Mouse (Mus musculus) liver, embryonic 14.5 days (tissue): Measurements from ENCODE around the gene Echdc2. TPM values are rescaled to one million over a fixed set of nuclear protein-coding genes. Genes with fewer than 3 reads are reported as not detected.
A peak's percentile ranks its signal among the peaks of the same experiment; 100 is the strongest.

Source experiments
- ATAC-seq: fragments of 200-750 bp; cut with Nextera tagmentation; 2 replicates; pipeline ENCODE4 v1.8.0; 2017; ENCODE audit warnings: moderate number of reproducible peaks, mild to moderate bottlenecking, moderate library complexity; ENCODE audit not compliant: insufficient read depth
- DNase-seq, 3 experiments: peaks; one replicate each; pipeline ENCODE4 v3.0.0-alpha.2; 2012 to 2013; ENCODE audit warnings: low read depth in 3 of 3, low spot score in 3 of 3
- H3K27ac ChIP-seq: fragments of 300-500 bp; sonication (generic); 2 replicates; pipeline ENCODE4 v1.5.1; 2014; ENCODE audit warnings: moderate library complexity, mild to moderate bottlenecking, control low read depth, inconsistent platforms
- H3K27me3 ChIP-seq: fragments of 300-500 bp; sonication (generic); 2 replicates; pipeline ENCODE4 v1.6.1; 2014; ENCODE audit warnings: mild to moderate bottlenecking, low read length, moderate library complexity; ENCODE audit not compliant: control insufficient read depth, insufficient read depth
- H3K36me3 ChIP-seq: fragments of 300-500 bp; sonication (generic); replicated peaks from 2 replicates; pipeline ENCODE4 v1.6.1; 2014; ENCODE audit warnings: low read depth; ENCODE audit not compliant: control insufficient read depth, insufficient read depth
- H3K4me1 ChIP-seq, 2 experiments: fragments of 200-500 bp in 1 of 2; fragments of 300-500 bp in 1 of 2; sonication (generic) in 1 of 2; replicated peaks; 2 replicates each; pipeline ENCODE4 v1.6.1; 2012 to 2014; ENCODE audit warnings: antibody characterized with exemption in 1 of 2, inconsistent platforms in 1 of 2, low read length in 1 of 2; ENCODE audit not compliant: control insufficient read depth in 2 of 2, insufficient read depth in 2 of 2
- H3K4me2 ChIP-seq: fragments of 300-500 bp; sonication (generic); 2 replicates; pipeline ENCODE4 v1.6.1; 2014; ENCODE audit warnings: low read depth, mild to moderate bottlenecking, control low read depth, moderate library complexity
- H3K4me3 ChIP-seq, 2 experiments: fragments of 200-500 bp in 1 of 2; fragments of 300-500 bp in 1 of 2; sonication (generic) in 1 of 2; 2 replicates each; pipeline ENCODE4 v1.5.1; 2012 to 2014; ENCODE audit warnings: low read depth in 2 of 2, low read length in 2 of 2, mild to moderate bottlenecking in 2 of 2, control low read depth in 1 of 2, inconsistent platforms in 1 of 2, moderate library complexity in 1 of 2; ENCODE audit not compliant: insufficient read depth in 1 of 2
- H3K9ac ChIP-seq: fragments of 300-500 bp; sonication (generic); replicated peaks from 2 replicates; pipeline ENCODE4 v1.6.1; 2014; ENCODE audit warnings: mild to moderate bottlenecking, control low read depth, moderate library complexity
- H3K9me3 ChIP-seq: fragments of 300-500 bp; sonication (generic); 2 replicates; pipeline ENCODE4 v1.6.1; 2016; ENCODE audit warnings: low read length, mixed read lengths; ENCODE audit not compliant: control insufficient read depth
- CTCF ChIP-seq: IDR thresholded peaks from 2 replicates; pipeline ENCODE4 v1.5.1; 2016; ENCODE audit warnings: antibody characterized with exemption, low read depth, control low read depth
- EP300 ChIP-seq: IDR thresholded peaks from 2 replicates; pipeline ENCODE4 v1.6.1; 2016; ENCODE audit warnings: antibody characterized with exemption, low read depth
- WGBS: fragments of 180-500 bp; shearing (Covaris S2); extraction: QIAGEN DNeasy Blood & Tissue Kit; methylation state at CpG from one replicate; pipeline ENCODE4 v1.1.7; 2014; ENCODE audit not compliant: insufficient replicate concordance; 5-methylcytosine and 5-hydroxymethylcytosine counted together
- polyA plus RNA-seq, 2 experiments: library from polyadenylated mRNA; depleted of rRNA in 1 of 2; stranded (reverse) in 1 of 2; unstranded in 1 of 2; fragments of >200 nt; fragmentation: Nextera tagmentation in 1 of 2; extraction: Ambion mirVana in 1 of 2; gene quantifications; 2 replicates each; pipeline versions ENCODE4 v1.2.1 to v1.2.3; 2012 to 2014

Echdc2 gene
- polyA plus RNA-seq (2012; rRNA removed) (10.1 and 11.1 TPM in 2 replicates), polyA plus RNA-seq (2014; fragmentation: Nextera tagmentation; extraction: Ambion mirVana) (12.7 and 13.5 TPM in 2 replicates)

- no peak for ATAC-seq
- DNase-seq = no peak
- no peaks in the 10 kb centered on the region for H3K4me1 ChIP-seq
- no peaks in the 10 kb centered on the region for H3K9me3 ChIP-seq
- peak within 1 kb of the TSS; percentile 38 for H3K9ac ChIP-seq
- H3K4me2 ChIP-seq = peak within 1 kb of the TSS; percentile 68
- WGBS = 2% methylated on average over 43 of the region's 43 CpGs
- peak within 1 kb of the TSS; percentile 48 to 55 for H3K4me3 ChIP-seq
- TF ChIP-seq CTCF (peak; percentile 41; the same call in 1 of the 2 replicates), EP300 (no peak)
- H3K27ac ChIP-seq = no peak within 1 kb of the TSS
- peaks cover 8% of the 10 kb centered on the region for H3K27me3 ChIP-seq
- no peaks in the 10 kb centered on the region for H3K36me3 ChIP-seq
Measured at GRCm38 (mm10) chr4:108165152-108165895, at the start of gene Echdc2. Echdc2 (plus strand) TSS chr4:108165437.

GRCm38 (mm10) chr4:108116466-108116865, 48.8 kb upstream of the Echdc2 start:
- no peak overlapping the region for H3K9ac ChIP-seq
- H3K9me3 ChIP-seq = no peaks in the 10 kb centered on the region
- H3K36me3 ChIP-seq = no peaks in the 10 kb centered on the region
- no peaks in the 10 kb centered on the region for H3K27me3 ChIP-seq
- H3K27ac ChIP-seq = no peak overlapping the region
- WGBS = 62% methylated on average over 2 of the region's 2 CpGs
- DNase-seq (no peak), ATAC-seq (no peak)
- H3K4me1 ChIP-seq = peaks cover 0 to 3% of the 10 kb centered on the region in 2 experiments; a peak in 2 of 4 replicates
- no peak overlapping the region for H3K4me3 ChIP-seq
- H3K4me2 ChIP-seq = no peak overlapping the region
- TF ChIP-seq CTCF (no peak), EP300 (no peak)

- H3K27ac ChIP-seq = no peak overlapping the region
- TF ChIP-seq CTCF = no peak
- TF ChIP-seq EP300 = no peak
- DNase-seq = no peak
- 73% methylated on average over 8 of the region's 8 CpGs for WGBS
- peak overlapping the region; percentile 13; the same call in 1 of the 2 replicates for H3K4me2 ChIP-seq
- H3K9ac ChIP-seq = no peak overlapping the region
- H3K9me3 ChIP-seq = no peaks in the 10 kb centered on the region
- peaks cover 0 to 3% of the 10 kb centered on the region in 2 experiments; a peak in 2 of 4 replicates for H3K4me1 ChIP-seq
- no peak for ATAC-seq
- H3K27me3 ChIP-seq = no peaks in the 10 kb centered on the region
- peak overlapping the region in 1 of 2 experiments; percentile 66; a peak in 1 of 4 replicates for H3K4me3 ChIP-seq
- H3K36me3 ChIP-seq = no peaks in the 10 kb centered on the region
Measured at GRCm38 (mm10) chr4:108117488-108117887, 47.7 kb upstream of the Echdc2 start.

GRCm38 (mm10) chr4:108117924-108118876, 47.0 kb upstream of the Echdc2 start:
- H3K9me3 ChIP-seq = no peaks in the 10 kb centered on the region
- peak; percentile 88 for ATAC-seq
- 6% methylated on average over 43 of the region's 45 CpGs for WGBS
- no peaks in the 10 kb centered on the region for H3K27me3 ChIP-seq
- no peaks in the 10 kb centered on the region for H3K36me3 ChIP-seq
- peak overlapping the region; percentile 70 for H3K9ac ChIP-seq
- peaks cover 0 to 3% of the 10 kb centered on the region in 2 experiments; a peak in 2 of 4 replicates for H3K4me1 ChIP-seq
- peak overlapping the region; percentile 87 for H3K4me2 ChIP-seq
- H3K4me3 ChIP-seq = peak overlapping the region; percentile 66 to 98
- peak; percentile 76 to 79 (median 77) for DNase-seq
- no peak overlapping the region for H3K27ac ChIP-seq
- TF ChIP-seq CTCF (no peak; the same call in 1 of the 2 replicates), EP300 (no peak)
